Mouse (Mus musculus): Measurements from ENCODE around the gene Adi1. TPM values are rescaled to one million over a fixed set of nuclear protein-coding genes. Genes with fewer than 3 reads are reported as not detected.

The Adi1 gene
- total RNA-seq, 2 experiments from 2014 or later = 17.3 to 23.8 TPM

GRCm38 (mm10) chr12:28693738-28694137, 18.7 kb downstream of the Adi1 start:
- no peak for DNase-seq (ENCODE audit: low spot score in 2 of 2)

GRCm38 (mm10) chr12:28694231-28694630, 19.2 kb downstream of the Adi1 start:
- DNase-seq (ENCODE audit: low spot score in 2 of 2) = no peak

- DNase-seq (ENCODE audit: low spot score in 2 of 2) = no peak
Measured at GRCm38 (mm10) chr12:28694776-28695175, 19.7 kb downstream of the Adi1 start.

GRCm38 (mm10) chr12:28697821-28698595, 23.0 kb downstream of the Adi1 start:
- DNase-seq (ENCODE audit: low spot score in 2 of 2) = no peak

- no peak for DNase-seq (ENCODE audit: low spot score in 2 of 2)
Measured at GRCm38 (mm10) chr12:28699086-28699485, 24.1 kb downstream of the Adi1 start.

- peak; percentile 80 to 87 for DNase-seq (ENCODE audit: low spot score in 2 of 2)
Measured at GRCm38 (mm10) chr12:28699656-28700055, 24.6 kb downstream of the Adi1 start.

- no peak for DNase-seq (ENCODE audit: low spot score in 2 of 2)
Measured at GRCm38 (mm10) chr12:28700101-28700511, 25.1 kb downstream of the Adi1 start.

- DNase-seq (ENCODE audit: low spot score in 2 of 2) = peak; percentile 73 to 77
Measured at GRCm38 (mm10) chr12:28700561-28701025, 25.6 kb downstream of the Adi1 start.

- no peak for DNase-seq (ENCODE audit: low spot score in 2 of 2)
Measured at GRCm38 (mm10) chr12:28701302-28701701, 26.3 kb downstream of the Adi1 start.

- no peak for DNase-seq (ENCODE audit: low spot score in 2 of 2)
Measured at GRCm38 (mm10) chr12:28704381-28704780, 29.4 kb downstream of the Adi1 start.

GRCm38 (mm10) chr12:28705204-28705603, 30.2 kb downstream of the Adi1 start:
- no peak for DNase-seq (ENCODE audit: low spot score in 2 of 2)

- no peak for DNase-seq (ENCODE audit: low spot score in 2 of 2)
Measured at GRCm38 (mm10) chr12:28708154-28708553, 33.1 kb downstream of the Adi1 start.

- DNase-seq (ENCODE audit: low spot score in 2 of 2) = peak in 1 of 2 experiments; percentile 56
Measured at GRCm38 (mm10) chr12:28710566-28711185, 35.6 kb downstream of the Adi1 start.

- DNase-seq (ENCODE audit: low spot score in 2 of 2) = no peak
Measured at GRCm38 (mm10) chr12:28714822-28715632, 40.0 kb downstream of the Adi1 start.

GRCm38 (mm10) chr12:28717066-28717465, 42.0 kb downstream of the Adi1 start:
- DNase-seq (ENCODE audit: low spot score in 2 of 2) = no peak

GRCm38 (mm10) chr12:28718106-28718505, 43.1 kb downstream of the Adi1 start:
- DNase-seq (ENCODE audit: low spot score in 2 of 2) = no peak

GRCm38 (mm10) chr12:28724366-28724765, 49.3 kb downstream of the Adi1 start:
- no peak for DNase-seq (ENCODE audit: low spot score in 2 of 2)

GRCm38 (mm10) chr12:28726204-28726603, 51.2 kb downstream of the Adi1 start:
- no peak for DNase-seq (ENCODE audit: low spot score in 2 of 2)

- DNase-seq (ENCODE audit: low spot score in 2 of 2) = no peak
Measured at GRCm38 (mm10) chr12:28727061-28727460, 52.0 kb downstream of the Adi1 start.
